Mouse (Mus musculus): Measurements from ENCODE around the gene Phf23.
A peak's percentile ranks its signal among the peaks of the same experiment; 100 is the strongest.

Phf23 gene

GRCm38 (mm10) chr11:69974907-69975306, 20.7 kb upstream of the Phf23 start:
- DNase-seq, result no peak

- DNase-seq, result no peak
Observed at GRCm38 (mm10) chr11:69976271-69976670, 19.3 kb upstream of the Phf23 start.

GRCm38 (mm10) chr11:69979827-69980195, 15.8 kb upstream of the Phf23 start:
- DNase-seq, result no peak

GRCm38 (mm10) chr11:69980196-69981140, 15.1 kb upstream of the Phf23 start:
- DNase-seq, result peak; percentile 98

GRCm38 (mm10) chr11:69981141-69981762, 14.3 kb upstream of the Phf23 start, which contains the start of gene Ctdnep1:
TSS of gene Ctdnep1 (plus strand) at chr11:69981156.
- no peak for DNase-seq

- DNase-seq, result no peak
Observed at GRCm38 (mm10) chr11:69982225-69982624, 13.4 kb upstream of the Phf23 start, which contains the start of gene Elp5. TSS of gene Elp5 (minus strand) at chr11:69982517.

- no peak for DNase-seq
Observed at GRCm38 (mm10) chr11:69982877-69983276, 12.7 kb upstream of the Phf23 start.

GRCm38 (mm10) chr11:69983377-69983776, 12.2 kb upstream of the Phf23 start:
- DNase-seq, result no peak

- no peak for DNase-seq
Observed at GRCm38 (mm10) chr11:69984431-69984830, 11.1 kb upstream of the Phf23 start.

GRCm38 (mm10) chr11:69989949-69990348, 5.6 kb upstream of the Phf23 start:
- DNase-seq, result no peak

GRCm38 (mm10) chr11:69990850-69991691, 4.5 kb upstream of the Phf23 start, which contains the start of gene Gabarap:
TSS of gene Gabarap (plus strand) at chr11:69991143.
- DNase-seq, result peak; percentile 98

- DNase-seq, result no peak
Observed at GRCm38 (mm10) chr11:69991711-69992110, 3.9 kb upstream of the Phf23 start.

GRCm38 (mm10) chr11:69992396-69992795, 3.2 kb upstream of the Phf23 start:
- DNase-seq, result peak; percentile 44

GRCm38 (mm10) chr11:69992932-69993331, 2.6 kb upstream of the Phf23 start:
- DNase-seq, result no peak

- no peak for DNase-seq
Observed at GRCm38 (mm10) chr11:69994401-69995090, 1.0 kb upstream of the Phf23 start.

- peak; percentile 38 for DNase-seq
Observed at GRCm38 (mm10) chr11:69996161-69997061, 834 bp downstream of the Phf23 start.

GRCm38 (mm10) chr11:69997070-69997509, 1.5 kb downstream of the Phf23 start:
- peak; percentile 95 for DNase-seq

GRCm38 (mm10) chr11:69998567-69999491, 3.3 kb downstream of the Phf23 start:
- DNase-seq, result no peak

GRCm38 (mm10) chr11:69999666-70000065, 4.1 kb downstream of the Phf23 start:
- no peak for DNase-seq

- DNase-seq, result peak; percentile 95
Observed at GRCm38 (mm10) chr11:70000396-70000898, 4.9 kb downstream of the Phf23 start, which contains the start of gene Dvl2. TSS of gene Dvl2 (plus strand) at chr11:70000595.
